In genomic region chr7:99151342-99151741, GRCm38 (mm10) we compare ENCODE assay signal across 8 mouse cellular contexts. TPM values are rescaled to one million over a fixed set of nuclear protein-coding genes. Genes with fewer than 3 reads are reported as not detected.
DNase-seq lines count a peak whose midpoint lies in the region; ATAC-seq and TF ChIP-seq lines count a peak whose summit lies in the region.

No protein-coding gene starts in this region.

- no peaks in the 10 kb centered on the region for H3K9me3 ChIP-seq in MEL (replicated peaks; ENCODE audit: insufficient read depth, low read length)
- no peaks in the 10 kb centered on the region for H3K9me3 ChIP-seq in hindbrain, embryonic 12.5 days (replicated peaks)

- no peak overlapping the region for H3K4me2 ChIP-seq in hindbrain, embryonic 12.5 days (replicated peaks)

- no peaks in the 10 kb centered on the region for H3K79me2 ChIP-seq in MEL (ENCODE audit: control insufficient read depth, insufficient read depth, low read length, poor library complexity)

- peak in 1 of 2 experiments; percentile 26; a peak in 1 of 4 replicates for TF ChIP-seq EP300 in MEL (IDR thresholded peaks at IDR 0.05; ENCODE audit: low read depth in 1 of 2, low read length in 2 of 2)

- peak; percentile 53 for ATAC-seq in hindbrain, embryonic 12.5 days (ENCODE audit: low FRiP score)

- TF ChIP-seq POLR2A in MEL (IDR thresholded peaks at IDR 0.05; ENCODE audit: control insufficient read depth in 1 of 2, insufficient read depth in 1 of 2, low read depth in 1 of 2, low read length in 2 of 2, poor library complexity in 1 of 2): no peak

- WGBS in hindbrain, embryonic 12.5 days: 6% methylated on average over 7 of the region's 7 CpGs

- 0 out of 4 replicates have a peak, but pooled peaks cover 0 to 2% of the 10 kb centered on the region in 2 experiments for H3K36me3 ChIP-seq in MEL (ENCODE audit: control insufficient read depth in 1 of 2, insufficient read depth in 2 of 2, low read length in 2 of 2)
- no peaks in the 10 kb centered on the region for H3K36me3 ChIP-seq in hindbrain, embryonic 12.5 days

- peak; percentile 62 for TF ChIP-seq RAD21 in MEL (IDR thresholded peaks at IDR 0.05; ENCODE audit: low read depth, low read length)

- H3K27me3 ChIP-seq in MEL (ENCODE audit: control insufficient read depth in 1 of 2, insufficient read depth in 2 of 2, low read length in 2 of 2): no peaks in the 10 kb centered on the region
- H3K27me3 ChIP-seq in hindbrain, embryonic 12.5 days: no peaks in the 10 kb centered on the region

- H3K27ac ChIP-seq in MEL (ENCODE audit: control insufficient read depth, low read depth, low read length): no peak overlapping the region
- H3K27ac ChIP-seq in hindbrain, embryonic 12.5 days: no peak overlapping the region

- TF ChIP-seq CTCF in MEL (IDR thresholded peaks at IDR 0.05 in 2 of 3, conservative IDR thresholded peaks at IDR 0.05 in 1 of 3; ENCODE audit: control insufficient read depth in 1 of 3, insufficient read depth in 1 of 3, low read depth in 2 of 3, low read length in 3 of 3, poor library complexity in 1 of 3, severe bottlenecking in 1 of 3): peak; percentile 84 to 97 (median 90)

- H3K4me1 ChIP-seq in MEL (ENCODE audit: control insufficient read depth in 1 of 2, insufficient read depth in 2 of 2, low read length in 2 of 2): peaks cover 1 to 8% of the 10 kb centered on the region in 2 experiments; a peak in 2 of 4 replicates
- H3K4me1 ChIP-seq in hindbrain, embryonic 12.5 days: peaks cover 8% of the 10 kb centered on the region

- no peak overlapping the region for H3K9ac ChIP-seq in MEL (ENCODE audit: control insufficient read depth, low read depth, low read length, poor library complexity, severe bottlenecking)
- no peak overlapping the region for H3K9ac ChIP-seq in hindbrain, embryonic 12.5 days

- DNase-seq in MEL (ENCODE audit: low read depth, low spot score): peak; percentile 95
- peak; percentile 96 for DNase-seq in cerebellum, adult 18-20 months
- DNase-seq in forelimb bud, embryonic 11.5 days (ENCODE audit: low read depth, low spot score): peak; percentile 95
- DNase-seq in layer of hippocampus, postnatal 10 days (ENCODE audit: low spot score in 2 of 2): peak; percentile 97 to 98
- DNase-seq in lung, postnatal 10 days: peak; percentile 98
- peak; percentile 99 for DNase-seq in retina, embryonic 14.5 days (ENCODE audit: low spot score)
- peak; percentile 92 to 95 for DNase-seq in thymus, postnatal 36 days

- H3K4me3 ChIP-seq in MEL (ENCODE audit: control insufficient read depth in 1 of 2, insufficient read depth in 1 of 2, low read depth in 2 of 2, low read length in 2 of 2): no peak overlapping the region
- no peak overlapping the region for H3K4me3 ChIP-seq in hindbrain, embryonic 12.5 days

TF ChIP-seq in MEL, 35 proteins besides CTCF, POLR2A, EP300 and RAD21:
- peak; percentile 61; the same call in 1 of the 2 replicates for TF ChIP-seq HCFC1 (IDR thresholded peaks at IDR 0.05; ENCODE audit: low read depth, low read length)
- TF ChIP-seq TBP (IDR thresholded peaks at IDR 0.05; ENCODE audit: low read depth, low read length): peak; percentile 40; the same call in 1 of the 2 replicates
- peak; percentile 66 for TF ChIP-seq SIN3A (IDR thresholded peaks at IDR 0.05; ENCODE audit: low read length)
- peak; percentile 45; the same call in 1 of the 2 replicates for TF ChIP-seq TCF12 (IDR thresholded peaks at IDR 0.05; ENCODE audit: low read depth, low read length)
- TF ChIP-seq GATA1 (IDR thresholded peaks at IDR 0.05; ENCODE audit: low read depth, low read length): peak; percentile 20; the same call in 1 of the 2 replicates
- peak; percentile 92 for TF ChIP-seq SMC3 (IDR thresholded peaks at IDR 0.05; ENCODE audit: low read depth, low read length)
- TF ChIP-seq CHD1 (IDR thresholded peaks at IDR 0.05; ENCODE audit: low read depth, low read length): no peak
- peak; percentile 33; the same call in 1 of the 2 replicates for TF ChIP-seq ZNF384 (IDR thresholded peaks at IDR 0.05; ENCODE audit: low read depth, low read length)
- TF ChIP-seq E2F4 (IDR thresholded peaks at IDR 0.05; ENCODE audit: borderline replicate concordance, low read depth, low read length): no peak
- TF ChIP-seq BHLHE40 (IDR thresholded peaks at IDR 0.05; ENCODE audit: borderline replicate concordance, low read depth, low read length): 0 out of 2 replicates have a peak, but pooled peaks have one; percentile 42
- 0 out of 2 replicates have a peak, but pooled peaks have one; percentile 5 for TF ChIP-seq ETS1 (IDR thresholded peaks at IDR 0.05; ENCODE audit: low read depth, low read length)
- peak; percentile 81; the same call in 1 of the 2 replicates for TF ChIP-seq MYC (IDR thresholded peaks at IDR 0.05; ENCODE audit: low read depth, low read length)
- peak; percentile 72; the same call in 1 of the 2 replicates for TF ChIP-seq JUND (IDR thresholded peaks at IDR 0.05; ENCODE audit: low read depth, low read length)
- no peak for TF ChIP-seq ZMIZ1 (IDR thresholded peaks at IDR 0.05; ENCODE audit: low read depth, low read length)
- peak; percentile 56 for TF ChIP-seq ZC3H11A (IDR thresholded peaks at IDR 0.05; ENCODE audit: low read depth, low read length)
- TF ChIP-seq MAX (IDR thresholded peaks at IDR 0.05; ENCODE audit: low read length): peak; percentile 33; the same call in 1 of the 2 replicates
TF ChIP-seq in MEL: peak in this region for 13.

RNA-seq across cellular contexts. Expression of gene Uvrag, which starts 10.4 kb away (rescaled TPM):
- 14.1 and 15.0 TPM in 2 replicates for total RNA-seq in MEL (2012; rRNA removed)
- polyA plus RNA-seq in MEL (2012; ENCODE audit: insufficient read depth in 1 of 2, insufficient read length in 2 of 2, low read depth in 1 of 2, low replicate concordance in 2 of 2, missing spikeins in 1 of 2): 10 to 100 TPM in 1 of 2 experiments, not detected in 1; 19.5 TPM
- polyA plus RNA-seq in hindbrain, embryonic 12.5 days (2016; fragmentation: Nextera tagmentation; extraction: Ambion mirVana): 16.6 and 17.7 TPM in 2 replicates
- 10 to 100 TPM; 37.6 to 41.0 TPM for total RNA-seq in layer of hippocampus, postnatal 10 days (2021)

RNA-seq across cellular contexts. Expression of gene Dgat2, which starts 31.2 kb away (rescaled TPM):
- 4.1 and 4.5 TPM in 2 replicates for total RNA-seq in MEL (2012; rRNA removed)
- 1 to 10 TPM in 1 of 2 experiments, not detected in 1; 7.7 TPM for polyA plus RNA-seq in MEL (2012; ENCODE audit: insufficient read depth in 1 of 2, insufficient read length in 2 of 2, low read depth in 1 of 2, low replicate concordance in 2 of 2, missing spikeins in 1 of 2)
- 11.6 and 12.8 TPM in 2 replicates for polyA plus RNA-seq in hindbrain, embryonic 12.5 days (2016; fragmentation: Nextera tagmentation; extraction: Ambion mirVana)
- 10 to 100 TPM; 77.9 to 82.9 TPM for total RNA-seq in layer of hippocampus, postnatal 10 days (2021)

Comparison
In these comparisons a context has a peak if more than half of its experiments do, and no peak if none do; other contexts are left out.
1. RNA of gene Dgat2, which starts 31.2 kb away (total RNA-seq): 77.9 to 82.9 TPM in layer of hippocampus, postnatal 10 days; 4.1 to 4.5 TPM in MEL; every median in the first group is over 10 times any median in the second.
2. Peak in every context shown above with its lines, with median percentiles within 50 percentile points of each other: DNase-seq.